In the genomic region with DNA sequence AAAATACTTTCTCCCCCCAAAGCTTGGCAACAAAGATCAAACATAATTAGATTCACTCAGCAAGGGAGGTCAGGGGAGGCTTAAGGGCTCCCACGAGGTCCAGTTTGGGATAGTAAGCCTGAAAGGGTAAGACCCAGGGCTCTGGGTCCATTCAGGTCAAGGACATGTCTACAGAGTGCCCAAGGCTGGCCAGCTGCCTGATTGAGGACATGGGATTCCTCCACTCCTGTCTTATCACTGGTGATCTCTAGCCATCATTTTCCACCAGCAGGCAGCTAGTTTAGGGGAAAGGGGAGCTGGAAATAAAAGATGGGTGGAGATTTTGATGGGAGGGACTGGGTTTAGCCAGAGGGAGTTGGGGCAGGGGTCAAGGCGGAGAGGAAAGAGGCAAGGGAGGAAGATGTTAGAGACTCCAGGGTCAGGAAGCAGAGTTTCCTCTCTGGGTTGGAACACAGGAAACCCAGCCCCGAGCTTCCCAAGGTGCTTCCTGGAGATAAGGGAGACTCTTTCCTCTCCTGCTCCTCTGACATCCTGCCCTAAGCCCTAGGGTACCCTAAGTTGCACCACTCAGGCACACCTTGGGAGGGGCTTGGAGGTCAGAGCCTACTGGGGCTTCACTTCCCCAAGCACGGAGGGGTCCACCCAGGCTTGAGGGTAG, we compare ENCODE assay signal across 9 mouse cellular contexts. TPM values are rescaled to one million over a fixed set of nuclear protein-coding genes. Genes with fewer than 3 reads are reported as not detected.
DNase-seq lines count a peak whose midpoint lies in the region; ATAC-seq and TF ChIP-seq lines count a peak whose summit lies in the region.
"Had no signal": no experiment of that assay in that cellular context is flagged by ENCODE, and none has a peak within 500 bp of the region (broad histone marks: within the 10 kb centered on the region; RNA-seq: fewer than 3 reads in every experiment).

No protein-coding gene starts in this region.

- peak overlapping the region; percentile 57; the same call in 1 of the 2 replicates for H3K27ac ChIP-seq in intestine, postnatal 0 days (ENCODE audit: low read depth, low read length)
- H3K27ac ChIP-seq in liver, postnatal 0 days (ENCODE audit: low read depth) = peak overlapping the region; percentile 55; the same call in 1 of the 2 replicates
- H3K27ac ChIP-seq in stomach, embryonic 15.5 days = peak overlapping the region; percentile 5; the same call in 1 of the 2 replicates

- peak; percentile 31 for DNase-seq in embryo, embryonic 10 days (ENCODE audit: low spot score)
- no peak for DNase-seq in embryo, embryonic 9.5 days (ENCODE audit: extremely low spot score)
- DNase-seq in heart, adult 11 months = peak; percentile 100
- DNase-seq in liver, postnatal 0 days = no peak
- DNase-seq in left cerebral cortex, postnatal 4 days = no peak
- no peak for DNase-seq in cerebellum, postnatal 10 days

- peaks cover 31% of the 10 kb centered on the region for H3K27me3 ChIP-seq in intestine, postnatal 0 days (replicated peaks; ENCODE audit: control insufficient read depth, insufficient read depth, low read length)
- H3K27me3 ChIP-seq in liver, postnatal 0 days (ENCODE audit: insufficient read depth, low read length) = peaks cover 52% of the 10 kb centered on the region
- peaks cover 14% of the 10 kb centered on the region; the same call in 1 of the 2 replicates for H3K27me3 ChIP-seq in stomach, embryonic 15.5 days (replicated peaks)

- TF ChIP-seq CTCF in intestine, postnatal 0 days (IDR thresholded peaks at IDR 0.05; ENCODE audit: low read depth) = no peak
- TF ChIP-seq CTCF in liver, postnatal 0 days (IDR thresholded peaks at IDR 0.05; ENCODE audit: low read depth) = no peak

- H3K4me2 ChIP-seq in intestine, postnatal 0 days (replicated peaks; ENCODE audit: low read depth) = no peak overlapping the region
- no peak overlapping the region for H3K4me2 ChIP-seq in liver, postnatal 0 days (ENCODE audit: low read depth, low read length)
- H3K4me2 ChIP-seq in stomach, embryonic 15.5 days = no peak overlapping the region

- no peak; the same call in 1 of the 2 replicates for ATAC-seq in intestine, postnatal 0 days
- ATAC-seq in liver, postnatal 0 days = peak; percentile 64
- no peak for ATAC-seq in stomach, embryonic 15.5 days (ENCODE audit: insufficient read depth, low FRiP score, low read depth)

- H3K36me3 ChIP-seq in intestine, postnatal 0 days (ENCODE audit: control insufficient read depth, insufficient read depth) = no peaks in the 10 kb centered on the region
- H3K36me3 ChIP-seq in liver, postnatal 0 days (replicated peaks; ENCODE audit: insufficient read depth, low read length) = no peaks in the 10 kb centered on the region
- no peaks in the 10 kb centered on the region for H3K36me3 ChIP-seq in stomach, embryonic 15.5 days

- TF ChIP-seq EP300 in liver, postnatal 0 days (IDR thresholded peaks at IDR 0.05; ENCODE audit: low read depth) = peak; percentile 71

- no peak overlapping the region for H3K9ac ChIP-seq in intestine, postnatal 0 days (ENCODE audit: low read depth, low read length)
- peak overlapping the region; percentile 38 for H3K9ac ChIP-seq in liver, postnatal 0 days (replicated peaks)
- no peak overlapping the region for H3K9ac ChIP-seq in stomach, embryonic 15.5 days

- peak overlapping the region; percentile 67 for H3K4me3 ChIP-seq in intestine, postnatal 0 days (ENCODE audit: low read depth, low read length)
- H3K4me3 ChIP-seq in liver, postnatal 0 days (ENCODE audit: low read depth, low read length) = peak overlapping the region; percentile 56
- peak overlapping the region; percentile 74 for H3K4me3 ChIP-seq in stomach, embryonic 15.5 days (replicated peaks)

- no peaks in the 10 kb centered on the region for H3K4me1 ChIP-seq in intestine, postnatal 0 days (replicated peaks; ENCODE audit: control insufficient read depth, insufficient read depth, low read length)
- H3K4me1 ChIP-seq in liver, postnatal 0 days (ENCODE audit: insufficient read depth) = peaks cover 15% of the 10 kb centered on the region
- H3K4me1 ChIP-seq in stomach, embryonic 15.5 days = peaks cover 10% of the 10 kb centered on the region; the same call in 1 of the 2 replicates

- no peaks in the 10 kb centered on the region for H3K9me3 ChIP-seq in intestine, postnatal 0 days (ENCODE audit: control insufficient read depth)
- no peaks in the 10 kb centered on the region for H3K9me3 ChIP-seq in liver, postnatal 0 days (ENCODE audit: low read length)
- no peaks in the 10 kb centered on the region for H3K9me3 ChIP-seq in stomach, embryonic 15.5 days

- 17% methylated on average over 4 of the region's 4 CpGs for WGBS in intestine, postnatal 0 days
- WGBS in liver, postnatal 0 days (ENCODE audit: insufficient replicate concordance) = 29% methylated on average over 4 of the region's 4 CpGs
- 25% methylated on average over 4 of the region's 4 CpGs for WGBS in stomach, embryonic 15.5 days

- intact Hi-C loops in left cerebral cortex, postnatal 4 days (cut with DNase I) = no loop called here

RNA-seq across cellular contexts. Expression of a gene that starts 1.9 kb away (rescaled TPM):
- 0.51 and 0.73 TPM in 2 replicates for polyA plus RNA-seq in intestine, postnatal 0 days (2015; fragmentation: Nextera tagmentation; extraction: Ambion mirVana)
- polyA plus RNA-seq in liver, postnatal 0 days (2015; fragmentation: Nextera tagmentation; extraction: Ambion mirVana) = 0.27 and 0.81 TPM in 2 replicates
- polyA plus RNA-seq in stomach, embryonic 15.5 days (2015; fragmentation: Nextera tagmentation; extraction: Ambion mirVana) = 1.7 and 1.9 TPM in 2 replicates
- total RNA-seq in left cerebral cortex, postnatal 4 days (2021) = 100 to 1,000 TPM; 136 to 141 TPM

RNA-seq across cellular contexts. Expression of a gene that starts 20.3 kb away (rescaled TPM):
- 32.0 and 36.2 TPM in 2 replicates for polyA plus RNA-seq in intestine, postnatal 0 days (2015; fragmentation: Nextera tagmentation; extraction: Ambion mirVana)
- polyA plus RNA-seq in liver, postnatal 0 days (2015; fragmentation: Nextera tagmentation; extraction: Ambion mirVana) = 4.7 and 5.5 TPM in 2 replicates
- 18.8 TPM in 2 replicates for polyA plus RNA-seq in stomach, embryonic 15.5 days (2015; fragmentation: Nextera tagmentation; extraction: Ambion mirVana)
- 10 to 100 TPM; 31.5 to 32.8 TPM for total RNA-seq in left cerebral cortex, postnatal 4 days (2021)

RNA-seq across cellular contexts. Expression of a gene that starts 43.8 kb away (rescaled TPM):
- polyA plus RNA-seq in intestine, postnatal 0 days (2015; fragmentation: Nextera tagmentation; extraction: Ambion mirVana) = 1.9 and 2.0 TPM in 2 replicates
- polyA plus RNA-seq in liver, postnatal 0 days (2015; fragmentation: Nextera tagmentation; extraction: Ambion mirVana) = not detected in 2 replicates
- 3.7 and 3.8 TPM in 2 replicates for polyA plus RNA-seq in stomach, embryonic 15.5 days (2015; fragmentation: Nextera tagmentation; extraction: Ambion mirVana)
- total RNA-seq in left cerebral cortex, postnatal 4 days (2021) = 100 to 1,000 TPM; 155 to 170 TPM
- polyA plus RNA-seq: C2C12 had no signal

Comparison
In these comparisons a context has a peak if more than half of its experiments do, and no peak if none do; other contexts are left out.
1. DNase-seq: peak in embryo, embryonic 10 days (single experiment) and heart, adult 11 months (single experiment); none in embryo, embryonic 9.5 days (single experiment), liver, postnatal 0 days (single experiment), left cerebral cortex, postnatal 4 days (single experiment) and cerebellum, postnatal 10 days (0 of 2).
2. H3K27ac ChIP-seq: peak in every context shown above with its lines; median percentile 57 in intestine, postnatal 0 days; 55 in liver, postnatal 0 days; 5 in stomach, embryonic 15.5 days.
3. Peak in every context shown above with its lines, with median percentiles within 50 percentile points of each other: H3K4me3 ChIP-seq.